Mouse (Mus musculus) liver, embryonic 13.5 days (tissue): ENCODE measurements around the gene Gm136. TPM values are rescaled to one million over a fixed set of nuclear protein-coding genes. Genes with fewer than 3 reads are reported as not detected.

Experiments
- ATAC-seq: fragments of 200-750 bp; cut with Nextera tagmentation; 2 replicates; pipeline ENCODE4 v1.8.0; 2017; ENCODE audit warnings: low read depth, mild to moderate bottlenecking, moderate number of reproducible peaks, moderate library complexity
- DNase-seq: peaks from one replicate; pipeline ENCODE4 v3.0.0; 2022
- H3K27ac ChIP-seq: fragments of 300-500 bp; sonication (generic); 2 replicates; pipeline ENCODE4 v1.5.1; 2015; ENCODE audit warnings: moderate library complexity, mild to moderate bottlenecking, inconsistent platforms
- H3K27me3 ChIP-seq: fragments of 300-500 bp; sonication (generic); 2 replicates; pipeline ENCODE4 v1.6.1; 2015; ENCODE audit warnings: mild to moderate bottlenecking, inconsistent platforms
- H3K36me3 ChIP-seq: fragments of 300-500 bp; sonication (generic); 2 replicates; pipeline ENCODE4 v1.6.1; 2015; ENCODE audit warnings: mild to moderate bottlenecking, inconsistent platforms
- H3K4me1 ChIP-seq: fragments of 300-500 bp; sonication (generic); replicated peaks from 2 replicates; pipeline ENCODE4 v1.6.1; 2015; ENCODE audit warnings: inconsistent platforms
- H3K4me2 ChIP-seq: fragments of 300-500 bp; sonication (generic); 2 replicates; pipeline ENCODE4 v1.6.1; 2015; ENCODE audit warnings: inconsistent platforms, mild to moderate bottlenecking, moderate library complexity
- H3K4me3 ChIP-seq: fragments of 300-500 bp; sonication (generic); replicated peaks from 2 replicates; pipeline ENCODE4 v1.5.1; 2015; ENCODE audit warnings: mild to moderate bottlenecking, inconsistent platforms
- H3K9ac ChIP-seq: fragments of 300-500 bp; sonication (generic); 2 replicates; pipeline ENCODE4 v1.6.1; 2015; ENCODE audit warnings: mild to moderate bottlenecking, inconsistent platforms
- H3K9me3 ChIP-seq: fragments of 300-500 bp; sonication (generic); replicated peaks from 2 replicates; pipeline ENCODE4 v1.6.1; 2016; ENCODE audit warnings: inconsistent platforms
- WGBS: fragments of 180-500 bp; shearing (Covaris S2); methylation state at CpG from one replicate; pipeline ENCODE4 v1.1.7; 2015; ENCODE audit not compliant: insufficient replicate concordance; 5-methylcytosine and 5-hydroxymethylcytosine counted together
- polyA plus RNA-seq: library from polyadenylated mRNA; unstranded; fragments of >200 nt; fragmentation: Nextera tagmentation; extraction: Ambion mirVana; gene quantifications from 2 replicates; pipeline ENCODE4 v1.2.1, GENCODE M21; 2015

Gm136 gene
- polyA plus RNA-seq, 1 experiment from 2014 or later: not detected

DNA sequence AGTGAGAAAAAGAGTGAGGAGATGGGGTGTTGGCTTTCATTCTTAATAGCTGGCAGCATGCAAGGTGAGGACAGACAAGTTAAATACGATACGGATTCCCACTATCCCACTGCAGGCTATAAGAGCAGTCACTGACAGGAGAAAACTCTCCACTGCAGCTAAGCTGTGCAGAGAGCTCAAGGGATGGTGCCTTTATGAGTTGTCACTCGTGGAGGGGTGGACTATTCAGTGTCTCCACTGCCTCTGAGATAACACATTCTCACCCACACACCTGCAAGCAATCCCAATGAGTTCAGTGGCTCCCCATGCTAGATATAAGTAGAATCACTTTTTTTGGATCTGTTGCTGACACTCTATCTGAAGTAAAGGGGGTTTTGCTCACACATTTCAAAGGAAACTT is 47.9 kb downstream of the Gm136 start:
- ATAC-seq: no peak

DNA sequence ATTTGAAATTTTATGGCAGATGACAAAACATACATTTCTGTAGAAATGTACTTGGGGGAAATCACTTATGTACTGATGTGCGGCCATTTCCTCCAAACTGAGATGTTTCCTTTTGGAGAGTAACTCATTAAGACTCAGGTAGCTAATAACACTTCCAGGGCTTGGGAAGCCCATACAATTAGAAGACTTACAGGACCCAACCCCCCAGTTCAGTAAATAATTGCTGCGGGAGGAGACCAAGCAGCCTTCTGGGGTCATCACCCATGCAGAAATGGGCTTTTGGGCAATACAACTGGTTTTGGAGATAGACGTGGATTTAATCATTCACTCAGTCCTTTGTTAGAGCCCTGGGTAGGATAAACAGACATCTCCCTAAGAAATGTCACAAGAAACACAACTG is 48.8 kb downstream of the Gm136 start:
- Histone ChIP-seq H3K4me2 (no peak overlapping the region), H3K27ac (no peak overlapping the region), H3K9me3 (0 out of 2 replicates have a peak, but pooled peaks cover 3% of the 10 kb centered on the region), H3K9ac (no peak overlapping the region), H3K36me3 (no peaks in the 10 kb centered on the region), H3K4me1 (no peaks in the 10 kb centered on the region), H3K4me3 (no peak overlapping the region), H3K27me3 (no peaks in the 10 kb centered on the region)
- WGBS: 55% methylated on average over 3 of the region's 3 CpGs
- DNase-seq (no peak), ATAC-seq (no peak)

More for the DNA sequence above, 47.9 kb downstream of the Gm136 start:
- Histone ChIP-seq H3K36me3 (no peaks in the 10 kb centered on the region), H3K27me3 (no peaks in the 10 kb centered on the region), H3K9me3 (0 out of 2 replicates have a peak, but pooled peaks cover 3% of the 10 kb centered on the region), H3K27ac (no peak overlapping the region), H3K4me3 (no peak overlapping the region), H3K9ac (no peak overlapping the region), H3K4me2 (no peak overlapping the region), H3K4me1 (no peaks in the 10 kb centered on the region)
- WGBS: 66% methylated on average over 3 of the region's 3 CpGs
- DNase-seq: no peak

DNA sequence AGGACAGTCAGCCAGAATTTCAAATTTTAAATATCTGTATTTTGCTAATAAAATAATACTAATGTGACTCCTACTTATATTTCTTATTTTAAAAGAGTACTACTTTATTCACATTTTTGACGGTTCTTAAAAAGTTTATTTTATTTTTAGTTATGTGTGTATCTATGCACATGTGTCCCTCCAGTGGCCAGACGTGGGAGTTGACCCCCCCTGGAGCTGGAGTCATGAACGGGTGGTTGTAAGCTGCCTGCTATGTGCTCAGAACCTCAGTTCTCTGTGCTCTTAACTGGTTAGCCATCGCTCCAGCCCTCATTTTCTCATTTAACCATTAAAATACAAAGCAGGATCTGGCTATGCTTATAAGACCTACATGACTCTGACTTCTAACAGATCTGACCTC is 53.0 kb downstream of the Gm136 start:
- WGBS: 59% methylated on average over 4 of the region's 4 CpGs
- no peak for DNase-seq
- no peak for ATAC-seq
- H3K27me3 ChIP-seq: no peaks in the 10 kb centered on the region
- H3K9ac ChIP-seq: no peak overlapping the region
- no peak overlapping the region for H3K4me2 ChIP-seq
- H3K36me3 ChIP-seq: no peaks in the 10 kb centered on the region
- H3K27ac ChIP-seq: no peak overlapping the region
- no peaks in the 10 kb centered on the region for H3K4me1 ChIP-seq
- H3K9me3 ChIP-seq: no peaks in the 10 kb centered on the region
- H3K4me3 ChIP-seq: no peak overlapping the region

DNA sequence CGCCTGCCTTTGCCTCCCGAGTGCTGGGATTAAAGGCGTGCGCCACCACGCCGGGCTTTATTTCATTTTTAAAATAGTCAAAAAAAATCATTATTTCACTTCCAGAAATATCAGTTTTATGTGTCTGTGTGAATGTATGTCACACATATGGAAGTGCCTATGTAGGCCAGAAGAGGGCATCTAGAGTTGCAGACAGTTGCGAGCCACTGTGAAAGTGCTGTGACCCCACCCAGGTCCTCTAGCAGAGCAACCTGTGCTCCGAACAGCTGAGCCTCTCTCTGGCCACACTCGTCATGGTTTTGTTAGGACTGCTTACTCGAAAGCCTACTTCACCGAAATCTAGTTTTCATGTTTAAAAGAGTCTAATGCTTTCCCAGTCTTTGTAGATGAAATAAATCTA is 53.8 kb downstream of the Gm136 start:
- Histone ChIP-seq H3K27me3 (no peaks in the 10 kb centered on the region), H3K4me1 (no peaks in the 10 kb centered on the region), H3K4me3 (no peak overlapping the region), H3K36me3 (no peaks in the 10 kb centered on the region), H3K9me3 (no peaks in the 10 kb centered on the region), H3K9ac (no peak overlapping the region), H3K4me2 (no peak overlapping the region), H3K27ac (no peak overlapping the region)
- ATAC-seq: no peak
- no peak for DNase-seq
- WGBS: 85% methylated on average over 11 of the region's 11 CpGs

DNA sequence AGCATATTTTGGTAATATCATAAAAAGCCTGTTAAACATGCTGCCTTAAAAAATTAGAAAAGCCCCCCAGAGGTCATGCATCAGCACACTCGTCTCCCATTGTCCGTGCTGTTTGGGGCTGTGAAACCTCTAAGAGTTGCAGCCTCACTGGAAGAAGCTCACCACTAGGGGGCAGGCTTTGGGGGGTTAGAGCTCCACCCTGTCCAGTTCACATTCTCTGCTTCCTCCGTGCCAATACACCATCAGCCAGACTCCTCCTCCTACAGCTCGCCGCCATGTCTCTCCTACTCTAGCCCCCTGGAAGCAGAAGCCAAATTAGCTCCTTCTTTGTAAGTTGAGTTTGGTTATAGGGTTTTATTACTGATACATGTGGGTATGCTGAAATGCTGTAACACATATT is 54.5 kb downstream of the Gm136 start:
- ATAC-seq: peak; percentile 43; the same call in 1 of the 2 replicates
- no peak overlapping the region for H3K4me2 ChIP-seq
- no peaks in the 10 kb centered on the region for H3K4me1 ChIP-seq
- no peaks in the 10 kb centered on the region for H3K9me3 ChIP-seq
- no peaks in the 10 kb centered on the region for H3K36me3 ChIP-seq
- peak; percentile 42 for DNase-seq
- 43% methylated on average over 5 of the region's 5 CpGs for WGBS
- no peak overlapping the region for H3K27ac ChIP-seq
- no peak overlapping the region for H3K9ac ChIP-seq
- no peak overlapping the region for H3K4me3 ChIP-seq
- no peaks in the 10 kb centered on the region for H3K27me3 ChIP-seq

Other genes starting within 250 kb of the Gm136 start
- gene Akirin2, start 205.3 kb downstream of the Gm136 start, polyA plus RNA-seq: 24.0 and 26.2 TPM in 2 replicates
- gene Orc3, start 141.3 kb downstream of the Gm136 start, polyA plus RNA-seq: 55.8 and 70.1 TPM in 2 replicates
- 41.0 and 48.9 TPM in 2 replicates for gene Rars2, start 141.3 kb downstream of the Gm136 start, polyA plus RNA-seq
- gene Slc35a1, start 68.8 kb downstream of the Gm136 start, polyA plus RNA-seq: 20.4 and 20.7 TPM in 2 replicates
- not detected in 2 replicates for gene Cfap206, start 26.1 kb downstream of the Gm136 start, polyA plus RNA-seq
- 29.9 and 30.0 TPM in 2 replicates for gene Smim8, start 22.2 kb upstream of the Gm136 start, polyA plus RNA-seq
- gene Zfp292, start 126.7 kb upstream of the Gm136 start, polyA plus RNA-seq: 4.2 and 5.4 TPM in 2 replicates
- 0.25 TPM in 1 of 2 replicates, not detected in the other for gene Cga, start 137.5 kb upstream of the Gm136 start, polyA plus RNA-seq